Comparison of ENCODE assay signal across 49 mouse cellular contexts in genomic region chrX:57182470-57182869, GRCm38 (mm10). TPM values are rescaled to one million over a fixed set of nuclear protein-coding genes. Genes with fewer than 3 reads are reported as not detected.
"Had no signal": no experiment of that assay in that cellular context is flagged by ENCODE, and none has a peak within 500 bp of the region (broad histone marks: within the 10 kb centered on the region; RNA-seq: fewer than 3 reads in every experiment).

No protein-coding gene starts in this region.

- H3K9ac ChIP-seq: heart, embryonic 12.5 days; heart, embryonic 13.5 days; heart, embryonic 15.5 days; hindbrain, embryonic 12.5 days; hindbrain, embryonic 13.5 days; hindbrain, embryonic 14.5 days; hindbrain, embryonic 15.5 days; intestine, embryonic 15.5 days; kidney, embryonic 15.5 days had no signal

- H3K36me3 ChIP-seq: heart, embryonic 10.5 days; heart, embryonic 12.5 days; heart, embryonic 13.5 days; heart, embryonic 15.5 days; hindbrain, embryonic 10.5 days; hindbrain, embryonic 12.5 days; hindbrain, embryonic 13.5 days; hindbrain, embryonic 15.5 days; intestine, embryonic 15.5 days; kidney, embryonic 15.5 days had no signal

- H3K4me3 ChIP-seq: heart, embryonic 10.5 days; heart, embryonic 12.5 days; heart, embryonic 13.5 days; heart, embryonic 15.5 days; hindbrain, embryonic 10.5 days; hindbrain, embryonic 12.5 days; hindbrain, embryonic 13.5 days; hindbrain, embryonic 15.5 days; intestine, embryonic 15.5 days; kidney, embryonic 15.5 days; layer of hippocampus, adult 2 months; left cerebral cortex, adult 2 months had no signal

- H3K4me1 ChIP-seq: heart, embryonic 10.5 days; heart, embryonic 12.5 days; heart, embryonic 13.5 days; heart, embryonic 15.5 days; hindbrain, embryonic 10.5 days; hindbrain, embryonic 12.5 days; hindbrain, embryonic 13.5 days; hindbrain, embryonic 15.5 days; intestine, embryonic 15.5 days; kidney, embryonic 15.5 days had no signal

- H3K9me3 ChIP-seq: heart, embryonic 10.5 days; heart, embryonic 12.5 days; heart, embryonic 13.5 days; heart, embryonic 15.5 days; hindbrain, embryonic 10.5 days; hindbrain, embryonic 12.5 days; hindbrain, embryonic 13.5 days; hindbrain, embryonic 15.5 days; intestine, embryonic 15.5 days; kidney, embryonic 15.5 days had no signal

- DNase-seq: heart, postnatal 10 days; heart, postnatal 14 days; heart, postnatal 36 days; heart, postnatal 4 days; kidney, adult 11 months; kidney, adult 18-20 months; kidney, adult 2 months; kidney, adult 8-10 months; kidney, adult 9 months; kidney, postnatal 10 days; kidney, postnatal 14 days; kidney, postnatal 25 days; kidney, postnatal 36 days; kidney, postnatal 4 days; layer of hippocampus, adult 9-11 months; layer of hippocampus, postnatal 36 days had no signal

- H3K27ac ChIP-seq: heart, embryonic 10.5 days; heart, embryonic 13.5 days; heart, embryonic 15.5 days; hindbrain, embryonic 10.5 days; hindbrain, embryonic 12.5 days; hindbrain, embryonic 13.5 days; hindbrain, embryonic 14.5 days; hindbrain, embryonic 15.5 days; hindbrain, postnatal 0 days; intestine, embryonic 15.5 days; kidney, embryonic 15.5 days; kidney, postnatal 0 days; layer of hippocampus, adult 2 months; left cerebral cortex, adult 2 months had no signal

- H3K4me2 ChIP-seq: heart, embryonic 11.5 days; heart, embryonic 12.5 days; heart, embryonic 13.5 days; heart, embryonic 15.5 days; hindbrain, embryonic 12.5 days; hindbrain, embryonic 13.5 days; hindbrain, embryonic 14.5 days; hindbrain, embryonic 15.5 days; intestine, embryonic 15.5 days; kidney, embryonic 15.5 days had no signal

- H3K27me3 ChIP-seq: heart, embryonic 12.5 days; heart, embryonic 13.5 days; heart, embryonic 15.5 days; hindbrain, embryonic 12.5 days; hindbrain, embryonic 13.5 days; hindbrain, embryonic 15.5 days; intestine, embryonic 15.5 days; kidney, embryonic 15.5 days had no signal

RNA-seq across cellular contexts. Expression of gene Cd40lg, which starts 29.5 kb away (rescaled TPM):
- total RNA-seq: heart, postnatal 25 days; heart, postnatal 36 days; heart, postnatal 4 days; hematopoietic stem cell, adult 5-6 weeks; hindbrain, postnatal 0 days; layer of hippocampus, adult 18-20 months; layer of hippocampus, adult 2 months; layer of hippocampus, adult 8-10 months; layer of hippocampus, postnatal 10 days; layer of hippocampus, postnatal 14 days; layer of hippocampus, postnatal 25 days; layer of hippocampus, postnatal 36 days; left cerebral cortex, adult 18-20 months; left cerebral cortex, adult 2 months had no signal
- polyA plus RNA-seq: heart, embryonic 10.5 days; heart, embryonic 11.5 days; heart, embryonic 12.5 days; heart, embryonic 13.5 days; heart, embryonic 14.5 days; heart, embryonic 15.5 days; heart, embryonic 16.5 days; heart, postnatal 0 days; hindbrain, embryonic 10.5 days; hindbrain, embryonic 11.5 days; hindbrain, embryonic 12.5 days; hindbrain, embryonic 13.5 days; hindbrain, embryonic 14.5 days; hindbrain, embryonic 15.5 days; hindbrain, postnatal 0 days; intestine, embryonic 14.5 days; intestine, embryonic 15.5 days; intestine, embryonic 16.5 days; intestine, postnatal 0 days; kidney, embryonic 14.5 days; kidney, embryonic 15.5 days; kidney, embryonic 16.5 days; kidney, postnatal 0 days had no signal
